Mouse (Mus musculus): ENCODE data around the gene Mipep. TPM values are rescaled to one million over a fixed set of nuclear protein-coding genes. Genes with fewer than 3 reads are reported as not detected.

Gene Mipep
- total and polyA plus RNA-seq, 3 experiments, result 19.1 to 26.4 TPM; not detected in 1

GRCm38 (mm10) chr14:60759097-60759496 lies 25.3 kb upstream of the Mipep start:
- H3K9ac ChIP-seq (ENCODE audit: control insufficient read depth, low read depth, low read length, poor library complexity, severe bottlenecking), result no peak overlapping the region
- H3K79me2 ChIP-seq (ENCODE audit: control insufficient read depth, insufficient read depth, low read length, poor library complexity), result no peaks in the 10 kb centered on the region
- TF ChIP-seq ZNF384 (IDR thresholded peaks at IDR 0.05; ENCODE audit: low read depth, low read length), result no peak
- no peak for TF ChIP-seq ZKSCAN1 (IDR thresholded peaks at IDR 0.05; ENCODE audit: low read depth, low read length)
- no peak for TF ChIP-seq MAZ (IDR thresholded peaks at IDR 0.05; ENCODE audit: low read depth, low read length)
- TF ChIP-seq GATA1 (IDR thresholded peaks at IDR 0.05; ENCODE audit: low read depth, low read length), result no peak
- no peak for TF ChIP-seq E2F4 (IDR thresholded peaks at IDR 0.05; ENCODE audit: borderline replicate concordance, low read depth, low read length)
- TF ChIP-seq POLR2AphosphoS5 (IDR thresholded peaks at IDR 0.05; ENCODE audit: borderline replicate concordance, low read depth, low read length), result no peak
- no peak for TF ChIP-seq RAD21 (IDR thresholded peaks at IDR 0.05; ENCODE audit: low read depth, low read length)
- no peak for TF ChIP-seq RCOR1 (IDR thresholded peaks at IDR 0.05; ENCODE audit: low read depth, low read length)
- TF ChIP-seq EP300 (IDR thresholded peaks at IDR 0.05; ENCODE audit: low read depth in 1 of 2, low read length in 2 of 2), result no peak
- TF ChIP-seq JUND (IDR thresholded peaks at IDR 0.05; ENCODE audit: low read depth, low read length), result no peak
- no peak for TF ChIP-seq TAL1 (IDR thresholded peaks at IDR 0.05; ENCODE audit: low read length)
- TF ChIP-seq BHLHE40 (IDR thresholded peaks at IDR 0.05; ENCODE audit: borderline replicate concordance, low read depth, low read length), result no peak
- no peak for TF ChIP-seq ZC3H11A (IDR thresholded peaks at IDR 0.05; ENCODE audit: low read depth, low read length)
- TF ChIP-seq KAT2A (conservative IDR thresholded peaks at IDR 0.05; ENCODE audit: low read depth, low read length), result no peak
- TF ChIP-seq MAX (IDR thresholded peaks at IDR 0.05; ENCODE audit: low read length), result no peak
- TF ChIP-seq MYB (IDR thresholded peaks at IDR 0.05; ENCODE audit: low read depth, low read length), result no peak
- no peak for TF ChIP-seq POLR2AphosphoS2 (IDR thresholded peaks at IDR 0.05; ENCODE audit: low read length)
- H3K27ac ChIP-seq (ENCODE audit: control insufficient read depth, low read depth, low read length), result no peak overlapping the region
- H3K27me3 ChIP-seq (ENCODE audit: control insufficient read depth in 1 of 2, insufficient read depth in 2 of 2, low read length in 2 of 2), result no peaks in the 10 kb centered on the region
- no peak overlapping the region for H3K4me3 ChIP-seq (ENCODE audit: control insufficient read depth in 1 of 2, insufficient read depth in 1 of 2, low read depth in 2 of 2, low read length in 2 of 2)
- DNase-seq (ENCODE audit: low read depth, low spot score), result no peak
- H3K9me3 ChIP-seq (replicated peaks; ENCODE audit: insufficient read depth, low read length), result no peaks in the 10 kb centered on the region
- H3K36me3 ChIP-seq (ENCODE audit: control insufficient read depth in 1 of 2, insufficient read depth in 2 of 2, low read length in 2 of 2), result no peaks in the 10 kb centered on the region
- no peaks in the 10 kb centered on the region for H3K4me1 ChIP-seq (ENCODE audit: control insufficient read depth in 1 of 2, insufficient read depth in 2 of 2, low read length in 2 of 2)

- TF ChIP-seq GATA1 (IDR thresholded peaks at IDR 0.05; ENCODE audit: low read depth, low read length), result no peak
- TF ChIP-seq MYC (IDR thresholded peaks at IDR 0.05; ENCODE audit: low read depth, low read length), result no peak
- TF ChIP-seq GABPA (IDR thresholded peaks at IDR 0.05; ENCODE audit: low read depth, low read length), result no peak
- TF ChIP-seq MYB (IDR thresholded peaks at IDR 0.05; ENCODE audit: low read depth, low read length), result no peak
- no peak for TF ChIP-seq SIN3A (IDR thresholded peaks at IDR 0.05; ENCODE audit: low read length)
- no peak for TF ChIP-seq MEF2A (IDR thresholded peaks at IDR 0.05; ENCODE audit: extremely low read depth, insufficient replicate concordance, low read depth, low read length, poor library complexity, severe bottlenecking)
- no peak for TF ChIP-seq SMC3 (IDR thresholded peaks at IDR 0.05; ENCODE audit: low read depth, low read length)
- no peak for TF ChIP-seq KAT2A (conservative IDR thresholded peaks at IDR 0.05; ENCODE audit: low read depth, low read length)
- TF ChIP-seq EP300 (IDR thresholded peaks at IDR 0.05; ENCODE audit: low read depth in 1 of 2, low read length in 2 of 2), result no peak
- no peak for TF ChIP-seq POLR2AphosphoS5 (IDR thresholded peaks at IDR 0.05; ENCODE audit: borderline replicate concordance, low read depth, low read length)
- TF ChIP-seq MAX (IDR thresholded peaks at IDR 0.05; ENCODE audit: low read length), result no peak
- no peak for TF ChIP-seq MXI1 (IDR thresholded peaks at IDR 0.05; ENCODE audit: low read depth, low read length)
- no peak for TF ChIP-seq NRF1 (IDR thresholded peaks at IDR 0.05; ENCODE audit: insufficient read depth, low read depth, low read length, poor library complexity, severe bottlenecking)
- no peak for TF ChIP-seq USF2 (IDR thresholded peaks at IDR 0.05; ENCODE audit: borderline replicate concordance in 1 of 2, insufficient read depth in 1 of 2, low read depth in 1 of 2, low read length in 2 of 2)
- no peak for TF ChIP-seq TBP (IDR thresholded peaks at IDR 0.05; ENCODE audit: low read depth, low read length)
- no peak for TF ChIP-seq USF1 (IDR thresholded peaks at IDR 0.05; ENCODE audit: low read depth, low read length)
- no peak for TF ChIP-seq POLR2AphosphoS2 (IDR thresholded peaks at IDR 0.05; ENCODE audit: low read length)
- TF ChIP-seq ZNF384 (IDR thresholded peaks at IDR 0.05; ENCODE audit: low read depth, low read length), result no peak
- DNase-seq (ENCODE audit: low read depth, low spot score), result no peak
- H3K9ac ChIP-seq (ENCODE audit: control insufficient read depth, low read depth, low read length, poor library complexity, severe bottlenecking), result no peak overlapping the region
- no peaks in the 10 kb centered on the region for H3K79me2 ChIP-seq (ENCODE audit: control insufficient read depth, insufficient read depth, low read length, poor library complexity)
- no peak overlapping the region for H3K27ac ChIP-seq (ENCODE audit: control insufficient read depth, low read depth, low read length)
- H3K9me3 ChIP-seq (replicated peaks; ENCODE audit: insufficient read depth, low read length), result no peaks in the 10 kb centered on the region
- H3K36me3 ChIP-seq (ENCODE audit: control insufficient read depth in 1 of 2, insufficient read depth in 2 of 2, low read length in 2 of 2), result no peaks in the 10 kb centered on the region
- H3K4me1 ChIP-seq (ENCODE audit: control insufficient read depth in 1 of 2, insufficient read depth in 2 of 2, low read length in 2 of 2), result no peaks in the 10 kb centered on the region
- no peaks in the 10 kb centered on the region; a peak in 1 of 4 replicates for H3K27me3 ChIP-seq (ENCODE audit: control insufficient read depth in 1 of 2, insufficient read depth in 2 of 2, low read length in 2 of 2)
- no peak overlapping the region for H3K4me3 ChIP-seq (ENCODE audit: control insufficient read depth in 1 of 2, insufficient read depth in 1 of 2, low read depth in 2 of 2, low read length in 2 of 2)
These were observed 22.6 kb upstream of the Mipep start for GRCm38 (mm10) chr14:60761801-60762200.

Measured in MEL (cell line).